Mouse (Mus musculus) skeletal muscle tissue, adult 2 months (tissue): Measurements from ENCODE around the gene Itpr1.

Experiments
- DNase-seq: peaks from one replicate; pipeline ENCODE4 v3.0.0-alpha.2; 2012; ENCODE audit warnings: low read depth, low spot score

The Itpr1 gene

GRCm38 (mm10) chr6:108321653-108322052 lies 108.8 kb downstream of the Itpr1 start:
- no peak for DNase-seq

DNA sequence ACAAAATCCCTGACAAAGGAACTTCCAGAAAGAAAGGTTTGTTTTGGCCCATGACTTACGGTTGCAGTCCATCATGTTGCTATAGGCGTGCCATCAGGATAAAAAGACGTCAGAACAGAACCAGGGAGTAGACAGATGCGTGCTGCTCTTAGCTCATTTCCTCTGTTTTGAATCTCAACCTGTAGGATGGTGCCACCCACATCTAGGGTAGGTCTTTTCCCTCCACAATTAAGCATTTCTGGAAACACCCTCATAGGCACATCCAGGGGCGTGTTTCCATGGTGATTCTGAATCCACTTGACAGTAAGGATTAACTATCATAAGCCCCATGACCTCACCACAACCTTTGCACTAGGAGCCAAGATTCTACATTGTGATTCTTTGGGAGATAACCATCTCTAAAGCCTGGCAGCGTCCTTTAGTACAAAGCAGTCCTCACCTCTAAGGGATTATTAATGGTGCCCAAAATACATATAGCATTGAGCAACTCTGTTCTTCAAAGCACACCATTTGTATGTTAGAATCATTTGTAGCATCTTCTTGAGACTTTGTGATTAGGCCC lies 111.6 kb downstream of the Itpr1 start:
- DNase-seq: no peak

DNA sequence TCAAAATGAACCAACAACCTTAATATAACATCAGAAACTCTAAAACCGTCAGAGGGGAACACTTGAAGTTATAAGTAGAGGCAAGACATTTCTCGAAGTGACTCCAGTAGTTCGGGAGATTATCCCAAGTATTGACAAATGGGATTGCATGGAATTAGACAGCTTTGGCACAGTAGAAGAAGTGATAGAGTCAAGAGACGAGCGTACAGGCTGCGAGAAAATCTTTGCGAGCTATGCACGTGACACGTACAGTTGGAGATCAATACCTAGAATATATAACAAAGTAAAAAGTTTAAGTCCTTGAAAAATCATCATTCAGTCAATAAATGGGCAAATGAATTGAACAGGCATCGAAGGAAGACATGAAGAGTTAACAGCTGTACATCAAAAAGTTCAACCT lies 112.5 kb downstream of the Itpr1 start:
- no peak for DNase-seq

DNA sequence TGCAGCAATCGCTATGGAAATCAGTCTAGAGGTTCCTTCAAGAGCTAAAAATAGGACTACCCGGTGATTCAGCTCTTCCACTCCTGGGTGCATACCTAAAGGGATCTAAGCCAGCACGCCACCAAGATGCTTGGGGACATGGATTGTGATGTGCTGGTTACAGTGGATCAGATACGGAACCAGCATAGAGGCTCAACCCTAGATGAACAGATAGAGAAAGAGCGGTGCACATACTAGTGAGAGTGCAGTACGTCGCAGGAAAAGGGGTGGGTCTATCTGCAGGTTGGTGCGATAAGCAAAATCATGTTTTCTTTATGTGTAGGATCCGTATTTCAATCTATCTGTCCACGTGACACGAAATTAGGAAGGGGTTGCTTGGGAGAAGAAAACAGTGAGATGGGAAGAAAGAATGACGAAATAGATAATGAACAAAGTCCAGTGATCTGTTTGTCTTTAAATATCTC lies 113.1 kb downstream of the Itpr1 start:
- no peak for DNase-seq

GRCm38 (mm10) chr6:108326751-108327161 lies 113.9 kb downstream of the Itpr1 start:
- no peak for DNase-seq

- DNase-seq: no peak
Observed at GRCm38 (mm10) chr6:108327561-108327960, 114.7 kb downstream of the Itpr1 start.

DNA sequence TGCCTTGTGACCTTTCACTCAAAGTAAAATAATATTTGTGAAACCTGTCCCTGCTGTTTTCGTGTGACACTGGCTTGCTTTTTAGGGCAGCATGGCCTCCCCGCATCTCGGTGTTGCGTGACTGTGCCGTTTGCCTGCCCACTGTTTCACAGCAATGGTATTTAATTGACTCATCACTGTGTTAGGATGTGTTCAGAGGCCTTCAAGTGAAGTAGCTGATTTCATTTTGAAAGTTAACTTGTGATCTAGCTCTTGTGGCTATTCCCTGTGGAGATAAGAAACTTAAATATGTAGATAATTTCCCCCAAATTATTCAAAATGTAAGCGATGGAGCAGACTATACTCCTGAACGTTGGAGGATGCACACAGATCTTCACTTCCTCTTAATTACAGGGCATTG lies 115.4 kb downstream of the Itpr1 start:
- DNase-seq: no peak

DNA sequence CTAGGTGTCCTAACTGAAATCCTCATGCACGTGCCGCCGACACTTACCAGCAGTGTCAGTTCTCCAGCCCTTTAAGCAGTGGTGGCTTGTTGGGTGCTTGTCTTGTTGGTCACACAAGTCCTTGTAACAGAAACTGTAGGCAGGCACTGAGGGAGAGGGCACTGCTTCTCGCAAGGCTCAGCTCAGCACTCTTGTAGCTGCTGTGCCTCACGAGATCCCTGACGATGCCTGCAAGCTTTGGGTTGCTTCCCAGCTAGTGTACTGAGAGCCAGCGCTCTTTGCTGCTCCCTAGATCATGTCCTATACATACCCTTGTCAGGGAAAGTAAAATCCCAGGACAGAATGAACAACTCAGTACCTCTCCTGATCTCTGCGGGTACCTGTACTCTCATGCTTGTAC lies 117.6 kb downstream of the Itpr1 start:
- DNase-seq: no peak

DNA sequence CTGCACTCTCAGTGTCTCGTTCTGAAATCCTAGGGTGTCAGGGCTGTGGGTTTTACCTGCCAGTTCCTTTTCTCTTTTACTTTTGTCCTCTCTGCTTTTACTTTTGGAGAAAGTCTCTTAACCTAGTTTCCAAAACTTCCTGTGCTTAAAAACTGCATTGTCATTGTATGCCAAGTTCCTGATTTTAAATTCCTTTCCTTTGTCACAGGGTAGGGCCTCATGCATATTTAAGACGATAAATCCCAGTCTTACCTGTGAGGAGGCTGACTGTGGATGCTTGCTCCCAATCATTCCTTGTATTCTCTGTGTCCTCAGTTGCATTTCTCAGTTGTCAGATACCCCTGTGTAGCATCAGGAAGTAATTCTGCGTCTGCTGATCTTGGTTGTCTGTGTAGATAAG lies 118.4 kb downstream of the Itpr1 start:
- DNase-seq: no peak

- DNase-seq: no peak
Observed at GRCm38 (mm10) chr6:108334059-108334458, 121.2 kb downstream of the Itpr1 start.

GRCm38 (mm10) chr6:108335202-108335823 lies 122.4 kb downstream of the Itpr1 start:
- no peak for DNase-seq

DNA sequence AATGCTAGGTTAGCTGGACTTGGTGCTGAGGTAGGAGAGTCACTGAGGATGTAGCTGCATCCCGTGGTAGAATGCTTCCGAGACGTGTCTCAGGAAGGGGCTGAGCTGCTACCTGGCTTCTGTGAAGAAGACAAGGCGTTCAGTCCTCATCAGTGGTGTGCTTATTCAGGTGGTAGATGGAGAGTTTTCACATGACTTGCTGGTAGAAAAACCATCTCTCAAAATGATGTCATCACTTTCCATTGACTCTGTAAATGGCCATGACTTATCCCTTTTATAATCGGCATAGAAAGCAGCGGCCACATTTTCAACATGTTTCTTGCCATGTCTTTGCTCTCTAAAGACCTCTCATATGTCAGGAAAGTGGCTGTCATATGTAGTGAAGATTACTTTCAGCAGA lies 123.6 kb downstream of the Itpr1 start:
- no peak for DNase-seq

DNA sequence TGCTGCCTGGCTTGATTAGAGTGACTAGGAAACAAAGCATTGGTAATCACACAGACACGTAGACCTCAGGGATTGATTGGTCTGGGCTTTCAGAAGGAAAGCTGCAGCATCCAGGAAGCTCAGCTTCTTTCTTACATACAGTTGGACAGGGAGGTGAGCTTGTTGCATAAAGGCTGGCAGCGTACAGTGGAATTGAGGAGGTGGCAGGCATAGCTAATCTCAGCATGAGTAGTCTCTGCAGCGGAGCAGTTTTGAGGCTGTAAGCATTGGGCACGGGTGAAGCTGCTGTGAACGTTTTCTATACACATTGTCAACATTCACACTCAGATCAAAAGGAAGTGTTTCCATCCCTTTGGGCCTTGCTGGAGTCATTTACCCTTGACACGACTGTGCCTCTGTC lies 124.4 kb downstream of the Itpr1 start:
- DNase-seq: no peak

DNA sequence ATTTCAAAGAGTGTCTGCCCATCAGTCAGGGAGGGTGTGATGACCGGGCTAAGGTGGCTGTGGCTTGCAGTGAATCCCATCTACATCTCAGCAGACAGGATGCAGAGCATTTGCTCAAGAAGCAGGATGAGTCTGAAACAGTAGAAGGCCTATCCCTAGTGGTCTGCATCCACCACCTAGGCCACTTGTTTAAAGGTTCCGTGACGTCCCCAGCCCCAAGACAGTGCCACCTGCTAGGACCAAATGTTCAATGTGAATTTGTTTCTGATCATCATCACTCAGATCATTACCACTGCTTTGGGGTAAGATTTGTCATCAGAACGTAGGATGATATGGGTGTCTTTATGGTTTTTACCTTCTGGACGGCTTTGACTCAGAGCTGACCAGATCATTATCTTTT lies 125.5 kb downstream of the Itpr1 start:
- no peak for DNase-seq

- DNase-seq: no peak
Observed at GRCm38 (mm10) chr6:108342989-108343388, 130.1 kb downstream of the Itpr1 start.

DNA sequence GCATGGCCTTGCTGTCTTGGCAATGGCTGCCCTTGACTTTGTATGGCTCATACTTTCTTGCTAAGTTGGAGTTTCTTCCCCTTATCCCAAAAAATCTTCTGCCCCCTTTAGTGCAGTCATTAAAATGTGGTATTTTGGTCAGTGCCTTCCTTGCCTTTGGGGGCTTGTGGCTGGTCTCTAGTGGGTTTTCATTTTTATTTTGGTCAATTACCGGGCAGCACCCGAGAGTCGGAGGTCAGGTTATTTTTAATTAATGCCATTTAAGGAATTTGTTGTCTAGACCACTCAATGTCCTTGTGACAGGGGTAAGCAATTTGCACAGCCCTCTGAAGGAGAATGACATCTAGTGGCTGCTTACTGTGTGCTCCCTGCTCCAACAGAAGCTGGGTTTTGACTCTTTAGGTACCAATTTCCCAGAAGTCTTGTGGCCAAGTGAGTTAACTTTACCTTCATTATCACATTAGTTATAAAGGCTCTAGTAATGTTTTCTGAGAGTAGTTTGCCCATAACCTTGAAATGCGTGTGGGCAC lies 130.9 kb downstream of the Itpr1 start:
- DNase-seq: no peak

- DNase-seq: peak; percentile 15
Observed at GRCm38 (mm10) chr6:108350801-108351200, 137.9 kb downstream of the Itpr1 start.

DNA sequence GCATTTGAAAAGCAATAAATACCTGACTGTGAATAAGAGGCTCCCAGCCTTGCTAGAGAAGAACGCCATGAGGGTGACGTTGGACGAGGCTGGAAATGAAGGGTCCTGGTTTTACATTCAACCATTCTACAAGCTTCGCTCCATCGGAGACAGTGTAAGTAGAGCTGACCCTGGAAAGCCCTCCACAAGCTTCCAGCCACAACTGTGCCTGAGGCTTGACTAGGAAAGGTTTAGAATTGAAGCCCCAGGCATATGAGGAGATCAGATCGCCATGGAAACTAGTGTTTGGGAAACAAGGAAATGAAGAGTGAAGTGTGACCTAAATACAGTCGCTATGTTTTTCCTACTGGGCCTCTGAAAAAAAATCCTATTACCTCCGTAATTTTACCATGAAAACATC lies 139.1 kb downstream of the Itpr1 start:
- DNase-seq: no peak

- DNase-seq: no peak
Observed at GRCm38 (mm10) chr6:108367412-108367811, 154.5 kb downstream of the Itpr1 start.

GRCm38 (mm10) chr6:108369031-108369430 lies 156.1 kb downstream of the Itpr1 start:
- DNase-seq: no peak

DNA sequence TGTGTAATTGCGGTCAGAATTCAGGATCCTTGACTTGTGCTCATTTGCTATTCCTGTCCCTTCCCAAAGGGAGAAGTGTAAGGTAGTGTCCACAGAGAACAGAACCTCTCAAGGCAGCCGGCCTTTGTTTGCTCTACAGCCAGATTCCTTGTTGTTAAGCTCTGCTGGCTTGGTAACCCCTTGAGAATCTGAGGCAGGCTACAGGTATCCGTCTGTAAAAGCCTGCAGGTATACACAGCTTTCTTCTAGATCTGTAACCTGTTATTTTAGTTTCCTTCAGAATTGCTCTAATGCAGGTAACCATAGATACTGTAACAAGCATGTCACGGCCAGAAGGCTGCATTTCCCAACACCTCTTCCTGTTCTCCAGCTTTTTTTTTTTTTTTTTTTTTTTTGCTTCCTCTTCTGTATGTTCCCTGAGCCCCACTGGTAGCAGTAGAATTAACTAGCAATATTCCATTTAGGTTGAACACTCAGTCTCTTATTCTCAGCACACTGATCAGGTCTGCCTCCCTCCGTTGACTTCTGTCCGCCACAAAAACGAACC lies 158.5 kb downstream of the Itpr1 start:
- DNase-seq: no peak

DNA sequence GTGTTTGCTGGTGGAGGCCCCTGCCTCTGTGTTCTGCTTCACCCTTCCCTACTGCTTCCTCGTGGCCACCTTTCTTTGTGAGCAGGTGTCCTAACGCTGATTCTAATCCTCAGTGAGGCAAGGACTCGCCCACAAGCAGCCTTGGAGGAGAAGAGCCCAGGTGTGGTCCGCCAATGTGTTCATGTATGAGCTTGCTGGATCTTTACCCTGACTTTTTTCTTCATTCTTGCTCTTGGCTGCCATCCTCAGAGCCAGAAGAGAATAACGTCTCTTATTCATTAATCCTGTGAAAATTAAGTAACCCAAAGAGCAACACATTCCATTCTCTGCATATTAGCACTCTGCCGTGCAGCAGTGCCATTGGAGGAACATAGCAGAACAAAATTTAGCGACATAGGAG lies 161.1 kb downstream of the Itpr1 start:
- no peak for DNase-seq

DNA sequence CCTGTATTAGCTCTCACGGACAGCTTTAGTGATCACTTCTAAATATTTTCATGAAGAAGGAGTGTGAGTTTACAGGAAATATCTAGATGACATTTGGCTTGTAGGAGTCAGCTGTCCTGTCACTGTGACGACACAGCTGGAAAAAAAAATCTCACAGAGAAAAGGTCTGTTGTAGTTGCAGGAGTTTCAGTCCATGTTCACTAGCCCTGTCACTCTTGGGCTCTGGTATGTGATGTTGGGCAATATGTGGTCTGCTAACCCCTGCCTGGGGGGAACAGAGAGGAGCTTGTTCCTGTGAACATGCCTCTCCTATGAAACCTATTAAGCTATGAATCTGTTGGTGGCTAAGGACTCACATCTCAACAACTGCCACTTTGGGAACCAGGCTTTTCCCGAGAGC lies 166.1 kb downstream of the Itpr1 start:
- DNase-seq: no peak
